Mouse (Mus musculus) megakaryocyte, embryonic 14.5 days (primary cell): ENCODE data around the gene Gm11564.

Experiments
- FLI1 ChIP-seq: IDR thresholded peaks from 2 replicates; pipeline ENCODE4 v1.6.1; 2012; ENCODE audit warnings: low read length, inconsistent platforms, mixed read lengths
- GATA1 ChIP-seq: IDR thresholded peaks from 3 replicates; pipeline ENCODE4 v1.6.1; 2012; ENCODE audit warnings: mixed read lengths, low read length, inconsistent platforms, borderline replicate concordance

DNA sequence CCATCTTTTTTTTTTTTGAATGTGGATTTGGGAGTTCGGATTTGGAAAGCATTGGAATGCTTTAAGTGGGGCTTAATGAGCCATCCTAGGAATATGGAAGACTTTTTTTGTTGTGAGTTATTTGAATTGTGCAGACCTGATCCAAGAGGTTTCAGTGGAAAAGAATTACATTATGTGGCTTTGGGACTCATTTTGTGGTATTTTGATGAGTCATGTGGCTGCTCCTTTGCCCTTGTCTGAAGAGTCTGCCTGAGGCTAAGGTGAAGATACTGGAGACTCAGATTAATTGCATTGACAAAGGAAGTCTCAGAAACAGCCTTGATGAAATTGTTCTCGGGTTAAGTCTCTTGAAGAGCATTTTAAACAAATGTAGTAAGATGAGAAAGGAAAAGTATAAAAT is 47.1 kb downstream of the Gm11564 start:
- TF ChIP-seq GATA1 (no peak), FLI1 (no peak)
